Mouse (Mus musculus) midbrain, embryonic 13.5 days (tissue): ENCODE results near the gene C1qtnf9. TPM values are rescaled to one million over a fixed set of nuclear protein-coding genes. Genes with fewer than 3 reads are reported as not detected.

Source experiments
- ATAC-seq: fragments of 200-750 bp; cut with Nextera tagmentation; 2 replicates; pipeline ENCODE4 v1.8.0; 2017; ENCODE audit warnings: mild to moderate bottlenecking, moderate TSS enrichment, moderate library complexity
- H3K27ac ChIP-seq: fragments of 300-500 bp; sonication (generic); 2 replicates; pipeline ENCODE4 v1.5.1; 2015; ENCODE audit warnings: inconsistent platforms, mild to moderate bottlenecking, moderate library complexity
- H3K27me3 ChIP-seq: fragments of 300-500 bp; sonication (generic); 2 replicates; pipeline ENCODE4 v1.6.1; 2015; ENCODE audit warnings: mild to moderate bottlenecking, inconsistent platforms
- H3K36me3 ChIP-seq: fragments of 300-500 bp; sonication (generic); 2 replicates; pipeline ENCODE4 v1.6.1; 2015; ENCODE audit warnings: mild to moderate bottlenecking, inconsistent platforms
- H3K4me1 ChIP-seq: fragments of 300-500 bp; sonication (generic); replicated peaks from 2 replicates; pipeline ENCODE4 v1.6.1; 2015; ENCODE audit warnings: inconsistent platforms
- H3K4me2 ChIP-seq: fragments of 300-500 bp; sonication (generic); replicated peaks from 2 replicates; pipeline ENCODE4 v1.6.1; 2015; ENCODE audit warnings: moderate library complexity, mild to moderate bottlenecking, inconsistent platforms
- H3K4me3 ChIP-seq: fragments of 300-500 bp; sonication (generic); replicated peaks from 2 replicates; pipeline ENCODE4 v1.5.1; 2015; ENCODE audit warnings: mild to moderate bottlenecking, inconsistent platforms
- H3K9ac ChIP-seq: fragments of 300-500 bp; sonication (generic); replicated peaks from 2 replicates; pipeline ENCODE4 v1.6.1; 2015; ENCODE audit warnings: mild to moderate bottlenecking, inconsistent platforms
- H3K9me3 ChIP-seq: fragments of 300-500 bp; sonication (generic); 2 replicates; pipeline ENCODE4 v1.6.1; 2016; ENCODE audit warnings: mild to moderate bottlenecking, inconsistent platforms
- WGBS: fragments of 180-500 bp; shearing (Covaris S2); methylation state at CpG from one replicate; pipeline ENCODE4 v1.1.7; 2015; 5-methylcytosine and 5-hydroxymethylcytosine counted together
- polyA plus RNA-seq: library from polyadenylated mRNA; unstranded; fragments of >200 nt; fragmentation: Nextera tagmentation; extraction: Ambion mirVana; gene quantifications from 2 replicates; pipeline ENCODE4 v1.2.1, GENCODE M21; 2015

Gene C1qtnf9
- 0.10 TPM in 1 of 2 replicates, not detected in the other for polyA plus RNA-seq

- 71% methylated on average over 4 of the region's 4 CpGs for WGBS
- no peak for ATAC-seq
Observed at GRCm38 (mm10) chr14:60767884-60768283, at the start of gene C1qtnf9. Gene C1qtnf9, plus strand, starts transcription at chr14:60768134.

DNA sequence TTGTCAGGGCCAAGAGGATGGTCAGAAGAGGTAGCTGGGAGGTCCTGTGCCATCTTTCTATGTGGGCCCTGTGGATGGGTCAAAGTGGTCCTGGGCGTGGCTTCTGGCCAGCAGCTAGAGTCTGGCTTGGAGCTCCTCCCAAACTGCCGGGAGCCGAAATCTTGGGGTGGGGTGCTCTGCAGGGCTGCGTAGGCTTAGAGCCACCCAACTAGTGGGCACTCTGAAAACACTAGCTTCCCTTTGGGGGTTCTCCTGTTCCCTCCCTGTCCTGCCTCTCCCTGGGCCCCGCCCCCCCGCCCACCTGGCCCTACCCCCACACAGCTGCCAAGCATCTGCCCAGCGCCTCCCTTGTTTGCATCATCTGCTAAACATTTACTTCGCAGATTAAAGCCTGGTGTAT lies 46.6 kb upstream of the C1qtnf9 start:
- Histone ChIP-seq H3K4me1 (peaks cover 5% of the 10 kb centered on the region), H3K4me3 (no peak overlapping the region), H3K9ac (no peak overlapping the region), H3K4me2 (no peak overlapping the region), H3K9me3 (no peaks in the 10 kb centered on the region), H3K36me3 (peaks cover 7% of the 10 kb centered on the region; the same call in 1 of the 2 replicates), H3K27ac (no peak overlapping the region), H3K27me3 (no peaks in the 10 kb centered on the region)
- no peak for ATAC-seq
- 66% methylated on average over 8 of the region's 8 CpGs for WGBS

More at GRCm38 (mm10) chr14:60767884-60768283, at the start of gene C1qtnf9:
- no peaks in the 10 kb centered on the region for H3K36me3 ChIP-seq
- H3K4me1 ChIP-seq = no peaks in the 10 kb centered on the region
- H3K27ac ChIP-seq = no peak within 1 kb of the TSS
- H3K9me3 ChIP-seq = no peaks in the 10 kb centered on the region
- no peaks in the 10 kb centered on the region for H3K27me3 ChIP-seq
- no peak within 1 kb of the TSS for H3K4me2 ChIP-seq
- no peak within 1 kb of the TSS for H3K4me3 ChIP-seq
- no peak within 1 kb of the TSS for H3K9ac ChIP-seq

DNA sequence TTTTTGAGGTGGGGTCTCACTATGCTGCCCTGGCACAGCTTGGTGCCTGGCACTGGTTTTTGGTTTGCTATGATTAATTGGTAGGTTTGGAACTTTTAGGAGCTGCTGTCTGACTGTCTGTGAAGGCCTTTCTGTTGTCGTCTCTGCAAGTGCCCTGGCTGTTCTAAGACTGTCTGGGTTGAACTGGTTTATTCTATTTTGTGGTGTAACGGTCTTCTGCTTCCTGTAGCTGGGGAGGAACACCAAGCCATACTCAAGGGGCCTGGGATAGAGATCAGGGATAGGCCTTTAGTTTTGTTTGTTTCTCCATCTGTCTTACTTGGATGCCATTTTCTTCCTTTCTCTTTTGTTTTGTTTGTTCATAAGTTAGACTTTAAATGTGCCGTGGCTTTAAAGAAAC lies 46.0 kb upstream of the C1qtnf9 start:
- no peak overlapping the region for H3K4me3 ChIP-seq
- no peak overlapping the region for H3K27ac ChIP-seq
- ATAC-seq = no peak
- H3K4me1 ChIP-seq = peaks cover 7% of the 10 kb centered on the region
- H3K27me3 ChIP-seq = no peaks in the 10 kb centered on the region
- no peak overlapping the region for H3K4me2 ChIP-seq
- no peak overlapping the region for H3K9ac ChIP-seq
- 79% methylated on average over 3 of the region's 3 CpGs for WGBS
- H3K36me3 ChIP-seq = 0 out of 2 replicates have a peak, but pooled peaks cover 6% of the 10 kb centered on the region
- H3K9me3 ChIP-seq = no peaks in the 10 kb centered on the region

DNA sequence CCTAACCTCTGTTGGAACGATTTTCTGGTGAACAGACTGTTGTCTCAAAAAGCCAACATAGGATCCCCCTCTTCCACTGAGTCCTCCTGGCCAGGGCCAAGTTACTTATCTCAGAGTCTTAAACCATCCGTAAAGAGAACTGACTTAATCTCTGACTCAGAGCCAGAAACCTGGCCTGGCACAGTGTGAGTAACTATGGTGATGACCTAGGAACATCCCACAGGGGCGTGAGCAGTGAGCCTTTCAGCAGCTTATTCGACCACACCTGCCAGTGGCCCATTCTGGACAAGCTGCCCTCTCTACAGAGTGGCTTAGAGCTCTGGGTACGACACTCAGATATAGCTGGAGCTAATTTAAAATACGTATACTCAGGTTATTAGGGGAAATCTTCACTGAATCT lies 41.8 kb upstream of the C1qtnf9 start:
- no peak overlapping the region for H3K27ac ChIP-seq
- H3K4me3 ChIP-seq = no peak overlapping the region
- H3K36me3 ChIP-seq = peaks cover 15% of the 10 kb centered on the region
- WGBS = 53% methylated on average over 6 of the region's 6 CpGs
- H3K9me3 ChIP-seq = no peaks in the 10 kb centered on the region
- peaks cover 11% of the 10 kb centered on the region for H3K4me1 ChIP-seq
- no peak overlapping the region for H3K4me2 ChIP-seq
- H3K9ac ChIP-seq = no peak overlapping the region
- H3K27me3 ChIP-seq = no peaks in the 10 kb centered on the region
- ATAC-seq = peak; percentile 53; the same call in 1 of the 2 replicates

- ATAC-seq = peak; percentile 48; the same call in 1 of the 2 replicates
Observed at GRCm38 (mm10) chr14:60727130-60727529, 40.8 kb upstream of the C1qtnf9 start.

DNA sequence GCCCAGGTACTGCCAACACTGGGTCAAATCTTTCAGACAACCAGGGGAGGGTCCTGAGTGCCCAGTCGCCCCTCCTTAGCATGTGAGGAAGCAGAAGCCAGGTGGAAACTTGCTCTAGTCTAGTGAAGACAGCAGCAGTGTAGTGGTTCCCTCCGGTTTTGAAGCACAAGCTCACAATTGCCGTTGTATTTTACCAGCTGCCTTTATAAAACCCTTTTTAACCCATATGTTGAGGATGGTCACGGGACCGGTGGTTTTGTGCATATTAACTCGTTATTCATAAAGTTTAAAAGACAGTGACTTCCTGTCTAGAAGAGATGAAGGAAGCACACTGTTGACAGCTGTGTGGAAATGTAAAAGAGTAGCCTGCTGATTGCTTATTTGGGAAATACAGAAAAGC lies 35.9 kb upstream of the C1qtnf9 start:
- Histone ChIP-seq H3K9ac (no peak overlapping the region), H3K4me2 (no peak overlapping the region), H3K4me3 (no peak overlapping the region), H3K27me3 (no peaks in the 10 kb centered on the region), H3K9me3 (no peaks in the 10 kb centered on the region), H3K27ac (no peak overlapping the region), H3K36me3 (peaks cover 15% of the 10 kb centered on the region), H3K4me1 (peaks cover 52% of the 10 kb centered on the region)
- 53% methylated on average over 6 of the region's 6 CpGs for WGBS
- no peak for ATAC-seq

More at GRCm38 (mm10) chr14:60727130-60727529, 40.8 kb upstream of the C1qtnf9 start:
- H3K4me3 ChIP-seq = no peak overlapping the region
- H3K4me1 ChIP-seq = peaks cover 18% of the 10 kb centered on the region
- no peaks in the 10 kb centered on the region for H3K9me3 ChIP-seq
- peaks cover 15% of the 10 kb centered on the region for H3K36me3 ChIP-seq
- no peak overlapping the region for H3K4me2 ChIP-seq
- no peaks in the 10 kb centered on the region for H3K27me3 ChIP-seq
- H3K9ac ChIP-seq = no peak overlapping the region
- H3K27ac ChIP-seq = peak overlapping the region; percentile 7; the same call in 1 of the 2 replicates
- 73% methylated on average over 4 of the region's 4 CpGs for WGBS

DNA sequence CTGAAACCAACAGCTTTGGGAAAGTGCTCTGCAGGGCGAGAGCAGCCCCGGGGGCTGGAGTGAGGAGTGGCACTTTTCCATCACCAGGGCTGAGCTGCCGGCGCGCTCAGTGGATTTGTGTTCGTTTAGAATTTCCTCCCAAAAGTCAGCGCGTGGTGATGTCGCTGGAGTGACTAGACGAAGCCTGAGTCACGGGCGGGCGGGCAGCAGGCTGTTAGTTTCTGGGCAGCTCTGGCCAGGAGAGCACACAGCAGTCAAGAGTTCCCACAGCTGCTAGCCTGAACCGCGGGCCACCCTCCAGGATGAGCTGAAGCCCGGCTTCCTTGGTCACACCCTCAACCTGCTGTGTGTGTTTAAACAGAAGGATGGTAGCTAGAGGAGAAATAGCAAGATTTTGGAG lies 35.1 kb upstream of the C1qtnf9 start:
- 0 out of 2 replicates have a peak, but pooled peaks have one; percentile 35 for ATAC-seq

DNA sequence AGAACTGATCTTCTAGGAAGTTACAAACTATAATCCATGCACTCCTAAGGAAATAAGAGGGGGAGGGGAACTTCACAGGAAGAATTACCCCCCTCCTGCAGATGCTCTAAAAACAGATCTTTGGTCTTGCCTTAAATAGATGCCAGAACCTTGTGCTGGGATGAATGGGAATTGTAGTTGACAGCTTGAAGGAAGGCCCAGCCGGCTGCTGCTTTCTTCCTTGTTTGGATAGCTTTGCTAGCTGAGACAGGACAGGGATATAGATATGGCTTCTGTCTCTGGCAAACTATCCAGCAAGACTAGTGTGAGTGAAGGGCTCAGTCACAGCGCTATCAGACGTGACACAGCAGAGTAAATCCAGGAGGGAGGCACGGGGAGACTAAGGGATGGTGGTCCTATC lies 34.2 kb upstream of the C1qtnf9 start:
- no peaks in the 10 kb centered on the region for H3K9me3 ChIP-seq
- peaks cover 64% of the 10 kb centered on the region for H3K4me1 ChIP-seq
- no peak overlapping the region for H3K4me3 ChIP-seq
- H3K27me3 ChIP-seq = no peaks in the 10 kb centered on the region
- no peak overlapping the region for H3K9ac ChIP-seq
- H3K27ac ChIP-seq = no peak overlapping the region
- H3K36me3 ChIP-seq = peaks cover 13% of the 10 kb centered on the region
- ATAC-seq = no peak
- no peak overlapping the region for H3K4me2 ChIP-seq
- 50% methylated on average over 4 of the region's 4 CpGs for WGBS

More for the DNA sequence above, 35.1 kb upstream of the C1qtnf9 start:
- Histone ChIP-seq H3K9ac (peak overlapping the region; percentile 40; the same call in 1 of the 2 replicates), H3K36me3 (peaks cover 15% of the 10 kb centered on the region), H3K4me1 (peaks cover 56% of the 10 kb centered on the region), H3K9me3 (no peaks in the 10 kb centered on the region), H3K4me2 (peak overlapping the region; percentile 39), H3K4me3 (no peak overlapping the region), H3K27me3 (no peaks in the 10 kb centered on the region), H3K27ac (peak overlapping the region; percentile 39; the same call in 1 of the 2 replicates)
- WGBS = 14% methylated on average over 16 of the region's 16 CpGs

- ATAC-seq = no peak
- WGBS = 55% methylated on average over 5 of the region's 5 CpGs
- H3K4me1 ChIP-seq = peaks cover 72% of the 10 kb centered on the region
Observed at GRCm38 (mm10) chr14:60735206-60735605, 32.7 kb upstream of the C1qtnf9 start.

DNA sequence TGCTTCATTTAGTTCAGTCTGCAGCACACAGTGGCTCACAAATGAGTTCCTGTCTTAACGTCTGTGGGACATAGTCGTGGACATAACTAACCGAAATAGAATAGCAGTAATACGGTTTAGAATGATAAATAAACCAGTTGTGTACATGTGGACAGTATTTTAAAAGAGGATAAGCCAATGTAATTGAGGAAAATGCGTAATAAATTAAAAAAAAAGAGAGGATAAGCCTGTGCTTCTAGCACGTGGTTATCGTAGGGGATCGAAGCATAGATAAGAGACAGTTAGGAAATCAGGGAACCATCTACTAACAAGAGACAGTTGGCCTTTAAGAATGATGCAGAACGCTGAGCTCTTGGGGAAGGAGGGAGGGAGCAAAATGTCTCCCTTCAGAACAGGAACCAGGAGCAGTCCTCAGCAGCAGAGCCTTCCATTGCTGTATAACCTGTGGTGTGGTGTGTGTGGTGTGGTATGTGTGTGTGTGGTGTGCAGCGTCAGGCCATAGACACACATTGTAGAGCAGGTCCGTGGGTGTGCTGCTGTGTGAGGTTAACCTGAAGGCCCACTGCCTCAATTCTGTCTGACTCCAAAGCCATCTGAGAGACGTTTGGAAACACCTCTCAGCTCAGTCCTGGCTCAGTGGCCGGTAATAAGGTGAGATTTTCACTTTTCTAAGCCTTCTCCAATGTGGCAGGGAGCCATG lies 31.9 kb upstream of the C1qtnf9 start:
- H3K9me3 ChIP-seq = no peaks in the 10 kb centered on the region
- H3K4me3 ChIP-seq = no peak overlapping the region
- H3K9ac ChIP-seq = no peak overlapping the region
- H3K4me2 ChIP-seq = peak overlapping the region; percentile 15; the same call in 1 of the 2 replicates
- no peak for ATAC-seq
- WGBS = 59% methylated on average over 13 of the region's 13 CpGs
- peaks cover 75% of the 10 kb centered on the region for H3K4me1 ChIP-seq
- no peaks in the 10 kb centered on the region for H3K27me3 ChIP-seq
- H3K27ac ChIP-seq = peak overlapping the region; percentile 75
- H3K36me3 ChIP-seq = no peaks in the 10 kb centered on the region

More at GRCm38 (mm10) chr14:60735206-60735605, 32.7 kb upstream of the C1qtnf9 start:
- no peak overlapping the region for H3K9ac ChIP-seq
- no peak overlapping the region for H3K27ac ChIP-seq
- H3K4me2 ChIP-seq = no peak overlapping the region
- H3K9me3 ChIP-seq = no peaks in the 10 kb centered on the region
- no peaks in the 10 kb centered on the region for H3K36me3 ChIP-seq
- no peaks in the 10 kb centered on the region for H3K27me3 ChIP-seq
- no peak overlapping the region for H3K4me3 ChIP-seq

GRCm38 (mm10) chr14:60736591-60737192 lies 31.2 kb upstream of the C1qtnf9 start:
- H3K9me3 ChIP-seq = no peaks in the 10 kb centered on the region
- WGBS = 0% methylated on average over 4 of the region's 4 CpGs
- H3K4me2 ChIP-seq = peak overlapping the region; percentile 15; the same call in 1 of the 2 replicates
- H3K27me3 ChIP-seq = no peaks in the 10 kb centered on the region
- ATAC-seq = peak; percentile 38; the same call in 1 of the 2 replicates
- no peaks in the 10 kb centered on the region; the same call in 1 of the 2 replicates for H3K36me3 ChIP-seq
- no peak overlapping the region for H3K4me3 ChIP-seq
- H3K4me1 ChIP-seq = peaks cover 73% of the 10 kb centered on the region
- no peak overlapping the region for H3K9ac ChIP-seq
- peak overlapping the region; percentile 75 for H3K27ac ChIP-seq

DNA sequence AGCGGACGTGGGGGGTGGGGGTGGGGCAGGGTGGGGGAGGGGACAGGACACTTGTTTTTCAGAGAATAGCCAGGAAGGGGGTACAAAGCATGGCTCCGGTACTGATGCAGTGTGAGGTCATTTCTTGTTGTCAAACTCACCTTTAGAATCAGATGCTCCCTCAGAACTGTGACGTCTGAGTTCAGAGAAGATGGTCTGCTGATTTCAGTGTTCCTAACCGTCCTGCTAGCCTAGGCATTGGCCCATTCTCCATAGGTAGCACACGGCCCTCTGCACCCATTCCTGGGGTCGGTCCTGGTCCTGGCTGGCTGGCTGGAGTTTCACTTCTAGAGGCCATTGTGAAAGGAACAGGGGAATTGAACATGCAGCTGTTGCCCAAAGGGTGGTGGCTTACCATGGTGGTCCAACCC lies 30.7 kb upstream of the C1qtnf9 start:
- WGBS = 12% methylated on average over 7 of the region's 7 CpGs
- H3K27ac ChIP-seq = peak overlapping the region; percentile 47
- H3K4me1 ChIP-seq = peaks cover 68% of the 10 kb centered on the region
- H3K9me3 ChIP-seq = no peaks in the 10 kb centered on the region
- ATAC-seq = no peak
- no peaks in the 10 kb centered on the region for H3K27me3 ChIP-seq
- H3K36me3 ChIP-seq = no peaks in the 10 kb centered on the region; the same call in 1 of the 2 replicates
- H3K9ac ChIP-seq = no peak overlapping the region
- H3K4me3 ChIP-seq = no peak overlapping the region
- no peak overlapping the region for H3K4me2 ChIP-seq
